ENCODE assay signal across 18 mouse cellular contexts in genomic region chr12:99311303-99311702, GRCm38 (mm10).
DNase-seq lines count a peak whose midpoint lies in the region; ATAC-seq and TF ChIP-seq lines count a peak whose summit lies in the region.
"Had no signal": no experiment of that assay in that cellular context is flagged by ENCODE, and none has a peak within 500 bp of the region (broad histone marks: within the 10 kb centered on the region; RNA-seq: fewer than 3 reads in every experiment).

No protein-coding gene starts in this region.

- WGBS in midbrain, embryonic 14.5 days = 37% methylated on average over 3 of the region's 3 CpGs

- no peak overlapping the region for H3K9ac ChIP-seq in midbrain, embryonic 14.5 days (replicated peaks; ENCODE audit: low read length)
- H3K9ac ChIP-seq: liver, embryonic 13.5 days had no signal

- no peaks in the 10 kb centered on the region for H3K27me3 ChIP-seq in midbrain, embryonic 14.5 days (ENCODE audit: control insufficient read depth, insufficient read depth, low read length)
- H3K27me3 ChIP-seq: liver, embryonic 13.5 days had no signal

- H3K36me3 ChIP-seq in midbrain, embryonic 14.5 days (ENCODE audit: control insufficient read depth, insufficient read depth, low read length) = no peaks in the 10 kb centered on the region
- H3K36me3 ChIP-seq: limb, embryonic 10.5 days; liver, embryonic 13.5 days had no signal

- peaks cover 24% of the 10 kb centered on the region for H3K4me1 ChIP-seq in midbrain, embryonic 14.5 days (ENCODE audit: control insufficient read depth, insufficient read depth, low read length)

- no peak overlapping the region for H3K4me3 ChIP-seq in gastrocnemius, adult 2 months
- no peak overlapping the region for H3K4me3 ChIP-seq in midbrain, embryonic 14.5 days (replicated peaks; ENCODE audit: low read depth, low read length)
- H3K4me3 ChIP-seq: limb, embryonic 10.5 days; liver, embryonic 13.5 days had no signal

- ATAC-seq in midbrain, embryonic 14.5 days (ENCODE audit: low FRiP score, low TSS enrichment) = no peak
- ATAC-seq in megakaryocyte-erythroid progenitor cell, adult 5-6 weeks (replicated peaks; ENCODE audit: low FRiP score, low TSS enrichment, poor library complexity, severe bottlenecking) = no peak
- ATAC-seq: activated CD4-positive, CD25-positive, alpha-beta regulatory T cell, adult 4 months had no signal

- no peak for TF ChIP-seq CTCF in gastrocnemius, adult 2 months (IDR thresholded peaks at IDR 0.05)

- H3K27ac ChIP-seq in gastrocnemius, adult 2 months = peak overlapping the region; percentile 71
- 0 out of 2 replicates have a peak overlapping the region, but pooled peaks have one; percentile 5 for H3K27ac ChIP-seq in midbrain, embryonic 14.5 days (replicated peaks; ENCODE audit: low read depth, low read length)
- H3K27ac ChIP-seq: limb, embryonic 10.5 days; liver, embryonic 13.5 days had no signal

- intact Hi-C loops in gastrocnemius, adult 2 months (cut with DNase I) = no loop called here
- intact Hi-C loops in gastrocnemius, postnatal 14 days (cut with DNase I; ENCODE audit: low total_unique reads) = no loop called here

- H3K9me3 ChIP-seq in midbrain, embryonic 14.5 days (ENCODE audit: control insufficient read depth, low read length) = no peaks in the 10 kb centered on the region; the same call in 1 of the 2 replicates
- H3K9me3 ChIP-seq: limb, embryonic 10.5 days; liver, embryonic 13.5 days had no signal

- no peak for DNase-seq in gastrocnemius, adult 2 months
- no peak for DNase-seq in gastrocnemius, postnatal 14 days
- DNase-seq in retina, postnatal 1 day = peak; percentile 63
- DNase-seq in retina, embryonic 14.5 days (ENCODE audit: low spot score) = no peak
- no peak for DNase-seq in midbrain, embryonic 14.5 days
- DNase-seq in right cerebral cortex, postnatal 36 days (ENCODE audit: low spot score in 2 of 2) = no peak
- DNase-seq: cerebellum, adult 18-20 months; gastrocnemius, postnatal 36 days; heart, postnatal 4 days; kidney, adult 18-20 months; kidney, postnatal 25 days; liver, embryonic 13.5 days; lung, postnatal 10 days; right cerebral cortex, postnatal 25 days had no signal

- H3K4me2 ChIP-seq in midbrain, embryonic 14.5 days (ENCODE audit: low read length) = no peak overlapping the region
- H3K4me2 ChIP-seq: heart, embryonic 11.5 days; liver, embryonic 13.5 days had no signal
